Mouse (Mus musculus): ENCODE measurements around the gene Ubl3. TPM values are rescaled to one million over a fixed set of nuclear protein-coding genes. Genes with fewer than 3 reads are reported as not detected.

Ubl3 gene
- polyA plus RNA-seq, 1 experiment = 43.3 TPM

GRCm38 (mm10) chr5:148510265-148510664 is 42.3 kb downstream of the Ubl3 start:
- Histone ChIP-seq H3K27me3 (ENCODE audit: control insufficient read depth, insufficient read depth, insufficient read length) (no peaks in the 10 kb centered on the region), H3K36me3 (ENCODE audit: control insufficient read depth, insufficient read depth) (peaks cover 23% of the 10 kb centered on the region), H3ac (ENCODE audit: control insufficient read depth, insufficient read length) (no peak overlapping the region), H3K4me2 (ENCODE audit: low read depth) (no peak overlapping the region), H3K79me2 (ENCODE audit: control insufficient read depth, insufficient read depth) (peaks cover 44% of the 10 kb centered on the region), H3K4me3 (no peak overlapping the region)
- TF ChIP-seq MYOD1 (IDR thresholded peaks at IDR 0.05; ENCODE audit: control insufficient read depth in 1 of 3, insufficient read length in 2 of 3, low read depth in 2 of 3) (no peak), CEBPB (IDR thresholded peaks at IDR 0.05; ENCODE audit: insufficient read depth, poor library complexity, severe bottlenecking) (no peak), E2F4 (IDR thresholded peaks at IDR 0.05; ENCODE audit: insufficient read depth) (no peak), MYOG (IDR thresholded peaks at IDR 0.05; ENCODE audit: control insufficient read depth in 1 of 3, insufficient read depth in 1 of 3, insufficient read length in 2 of 3, low read depth in 2 of 3) (no peak), MAX (IDR thresholded peaks at IDR 0.05; ENCODE audit: low read depth) (no peak), USF1 (IDR thresholded peaks at IDR 0.05; ENCODE audit: low read depth) (no peak), TCF3 (IDR thresholded peaks at IDR 0.05; ENCODE audit: insufficient read length, low read depth) (no peak), TCF12 (IDR thresholded peaks at IDR 0.05; ENCODE audit: insufficient read depth, poor library complexity, severe bottlenecking) (no peak), POLR2A (IDR thresholded peaks at IDR 0.05; ENCODE audit: insufficient read length, low read depth) (no peak), REST (IDR thresholded peaks at IDR 0.05; ENCODE audit: insufficient read depth, insufficient read length) (no peak), SRF (IDR thresholded peaks at IDR 0.05; ENCODE audit: control insufficient read depth, insufficient read length, low read depth) (no peak), POLR2AphosphoS2 (IDR thresholded peaks at IDR 0.05; ENCODE audit: insufficient read length, low read depth) (no peak)

DNA sequence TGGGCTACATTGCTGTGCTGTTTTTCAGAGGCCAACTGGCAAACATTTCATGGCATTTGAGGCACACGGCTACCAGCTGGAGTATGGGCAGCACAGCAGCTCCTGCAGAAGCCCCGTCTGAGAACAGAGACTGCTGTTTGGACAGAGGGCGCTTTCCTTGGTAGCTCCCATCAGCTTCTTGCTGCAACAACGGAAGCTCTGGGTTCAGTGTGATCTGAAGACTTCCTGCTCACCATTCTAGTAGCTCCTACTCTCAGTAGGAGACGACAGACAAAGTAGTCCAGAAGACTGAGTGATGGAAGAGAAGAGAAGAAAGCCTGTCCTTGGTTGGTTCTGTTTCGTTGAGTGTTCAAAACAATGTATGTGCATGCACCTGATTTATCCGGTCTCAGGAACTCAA is 42.9 kb downstream of the Ubl3 start:
- Histone ChIP-seq H3K36me3 (ENCODE audit: control insufficient read depth, insufficient read depth) (peaks cover 26% of the 10 kb centered on the region), H3K79me2 (ENCODE audit: control insufficient read depth, insufficient read depth) (peaks cover 39% of the 10 kb centered on the region), H3K4me2 (ENCODE audit: low read depth) (no peak overlapping the region), H3ac (ENCODE audit: control insufficient read depth, insufficient read length) (no peak overlapping the region), H3K27me3 (ENCODE audit: control insufficient read depth, insufficient read depth, insufficient read length) (no peaks in the 10 kb centered on the region), H3K4me3 (no peak overlapping the region)
- TF ChIP-seq TCF12 (IDR thresholded peaks at IDR 0.05; ENCODE audit: insufficient read depth, poor library complexity, severe bottlenecking) (no peak), REST (IDR thresholded peaks at IDR 0.05; ENCODE audit: insufficient read depth, insufficient read length) (no peak), TCF3 (IDR thresholded peaks at IDR 0.05; ENCODE audit: insufficient read length, low read depth) (no peak)

DNA sequence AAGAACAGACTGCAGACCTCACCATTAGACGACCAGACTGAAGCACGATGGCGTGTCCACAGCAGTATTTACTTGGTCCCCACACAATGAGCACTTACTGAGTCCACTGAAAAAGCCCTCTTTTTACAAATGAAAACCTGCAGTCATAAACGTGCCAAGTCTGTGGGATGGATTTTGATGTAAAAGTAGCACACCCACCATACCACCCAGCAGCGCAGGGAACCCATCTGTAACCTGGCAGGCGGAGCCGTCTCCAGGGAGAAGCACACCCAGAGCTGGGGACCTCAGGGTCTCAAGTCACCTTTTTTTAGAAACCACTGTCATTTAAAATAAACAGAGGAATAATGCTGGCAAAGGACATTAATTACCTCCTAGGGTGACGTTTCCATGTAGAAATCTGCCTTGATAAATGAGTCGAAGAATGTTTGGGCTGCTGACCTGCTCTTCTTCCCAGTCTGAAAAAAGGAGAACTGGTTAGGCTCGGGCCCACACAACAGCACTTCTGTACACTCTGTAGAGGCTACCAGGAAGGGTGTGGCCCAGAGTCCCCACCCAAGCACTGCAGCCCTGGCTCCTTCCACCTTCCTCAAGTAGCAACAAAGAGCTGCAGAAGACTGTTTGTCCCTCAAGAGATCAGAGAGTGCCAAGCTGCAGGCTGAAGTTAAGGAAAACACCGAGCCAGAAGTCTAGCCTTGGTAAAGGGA is 43.5 kb downstream of the Ubl3 start:
- no peak for TF ChIP-seq MAX (IDR thresholded peaks at IDR 0.05; ENCODE audit: low read depth)
- no peak overlapping the region for H3K4me3 ChIP-seq
- H3K4me2 ChIP-seq (ENCODE audit: low read depth) = no peak overlapping the region
- H3K36me3 ChIP-seq (ENCODE audit: control insufficient read depth, insufficient read depth) = peaks cover 32% of the 10 kb centered on the region
- H3K27me3 ChIP-seq (ENCODE audit: control insufficient read depth, insufficient read depth, insufficient read length) = no peaks in the 10 kb centered on the region
- peaks cover 32% of the 10 kb centered on the region for H3K79me2 ChIP-seq (ENCODE audit: control insufficient read depth, insufficient read depth)
- no peak overlapping the region for H3ac ChIP-seq (ENCODE audit: control insufficient read depth, insufficient read length)

- no peak for TF ChIP-seq POLR2AphosphoS2 (IDR thresholded peaks at IDR 0.05; ENCODE audit: insufficient read length, low read depth)
- TF ChIP-seq USF1 (IDR thresholded peaks at IDR 0.05; ENCODE audit: low read depth) = no peak
- TF ChIP-seq REST (IDR thresholded peaks at IDR 0.05; ENCODE audit: insufficient read depth, insufficient read length) = no peak
- no peak for TF ChIP-seq CEBPB (IDR thresholded peaks at IDR 0.05; ENCODE audit: insufficient read depth, poor library complexity, severe bottlenecking)
- no peak for TF ChIP-seq MAX (IDR thresholded peaks at IDR 0.05; ENCODE audit: low read depth)
- TF ChIP-seq TCF3 (IDR thresholded peaks at IDR 0.05; ENCODE audit: insufficient read length, low read depth) = no peak
- no peak for TF ChIP-seq TCF12 (IDR thresholded peaks at IDR 0.05; ENCODE audit: insufficient read depth, poor library complexity, severe bottlenecking)
- no peak for TF ChIP-seq SRF (IDR thresholded peaks at IDR 0.05; ENCODE audit: control insufficient read depth, insufficient read length, low read depth)
- no peak for TF ChIP-seq MYOD1 (IDR thresholded peaks at IDR 0.05; ENCODE audit: control insufficient read depth in 1 of 3, insufficient read length in 2 of 3, low read depth in 2 of 3)
- TF ChIP-seq E2F4 (IDR thresholded peaks at IDR 0.05; ENCODE audit: insufficient read depth) = no peak
- no peak for TF ChIP-seq MYOG (IDR thresholded peaks at IDR 0.05; ENCODE audit: control insufficient read depth in 1 of 3, insufficient read depth in 1 of 3, insufficient read length in 2 of 3, low read depth in 2 of 3)
- no peak for TF ChIP-seq POLR2A (IDR thresholded peaks at IDR 0.05; ENCODE audit: insufficient read length, low read depth)
- no peak overlapping the region for H3K4me3 ChIP-seq
- no peak overlapping the region for H3K4me2 ChIP-seq (ENCODE audit: low read depth)
- peaks cover 4% of the 10 kb centered on the region for H3K79me2 ChIP-seq (ENCODE audit: control insufficient read depth, insufficient read depth)
- H3K36me3 ChIP-seq (ENCODE audit: control insufficient read depth, insufficient read depth) = peaks cover 31% of the 10 kb centered on the region
- H3ac ChIP-seq (ENCODE audit: control insufficient read depth, insufficient read length) = no peak overlapping the region
- H3K27me3 ChIP-seq (ENCODE audit: control insufficient read depth, insufficient read depth, insufficient read length) = no peaks in the 10 kb centered on the region
Measured at GRCm38 (mm10) chr5:148505381-148505780, 47.2 kb downstream of the Ubl3 start.

DNA sequence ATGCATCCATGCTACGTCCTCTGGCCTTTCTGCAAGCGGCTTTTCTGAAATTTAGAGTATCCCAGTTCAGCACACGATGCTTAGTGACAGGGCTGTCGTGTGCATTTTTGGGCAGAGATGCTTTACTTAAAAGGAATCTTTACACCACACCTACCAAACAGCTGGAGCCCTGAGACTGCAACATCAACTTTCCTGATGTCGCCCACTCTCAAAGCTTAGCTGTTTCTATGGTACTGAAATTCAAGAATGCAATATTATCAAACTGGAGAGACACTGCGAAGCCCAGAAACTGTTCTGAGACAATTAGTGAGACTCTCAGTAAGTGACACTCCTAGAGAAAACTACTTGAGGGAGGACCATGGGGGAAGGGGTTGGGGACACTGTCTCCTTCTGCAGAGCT is 50.4 kb downstream of the Ubl3 start:
- no peak for TF ChIP-seq CEBPB (IDR thresholded peaks at IDR 0.05; ENCODE audit: insufficient read depth, poor library complexity, severe bottlenecking)
- TF ChIP-seq REST (IDR thresholded peaks at IDR 0.05; ENCODE audit: insufficient read depth, insufficient read length) = no peak
- no peak overlapping the region for H3ac ChIP-seq (ENCODE audit: control insufficient read depth, insufficient read length)
- H3K79me2 ChIP-seq (ENCODE audit: control insufficient read depth, insufficient read depth) = no peaks in the 10 kb centered on the region
- H3K27me3 ChIP-seq (ENCODE audit: control insufficient read depth, insufficient read depth, insufficient read length) = no peaks in the 10 kb centered on the region
- H3K36me3 ChIP-seq (ENCODE audit: control insufficient read depth, insufficient read depth) = peaks cover 14% of the 10 kb centered on the region
- no peak overlapping the region for H3K4me3 ChIP-seq
- no peak overlapping the region for H3K4me2 ChIP-seq (ENCODE audit: low read depth)

Data from myocyte (in vitro differentiated cells).